Mouse (Mus musculus): ENCODE measurements around the gene Nup35.

The Nup35 gene

DNA sequence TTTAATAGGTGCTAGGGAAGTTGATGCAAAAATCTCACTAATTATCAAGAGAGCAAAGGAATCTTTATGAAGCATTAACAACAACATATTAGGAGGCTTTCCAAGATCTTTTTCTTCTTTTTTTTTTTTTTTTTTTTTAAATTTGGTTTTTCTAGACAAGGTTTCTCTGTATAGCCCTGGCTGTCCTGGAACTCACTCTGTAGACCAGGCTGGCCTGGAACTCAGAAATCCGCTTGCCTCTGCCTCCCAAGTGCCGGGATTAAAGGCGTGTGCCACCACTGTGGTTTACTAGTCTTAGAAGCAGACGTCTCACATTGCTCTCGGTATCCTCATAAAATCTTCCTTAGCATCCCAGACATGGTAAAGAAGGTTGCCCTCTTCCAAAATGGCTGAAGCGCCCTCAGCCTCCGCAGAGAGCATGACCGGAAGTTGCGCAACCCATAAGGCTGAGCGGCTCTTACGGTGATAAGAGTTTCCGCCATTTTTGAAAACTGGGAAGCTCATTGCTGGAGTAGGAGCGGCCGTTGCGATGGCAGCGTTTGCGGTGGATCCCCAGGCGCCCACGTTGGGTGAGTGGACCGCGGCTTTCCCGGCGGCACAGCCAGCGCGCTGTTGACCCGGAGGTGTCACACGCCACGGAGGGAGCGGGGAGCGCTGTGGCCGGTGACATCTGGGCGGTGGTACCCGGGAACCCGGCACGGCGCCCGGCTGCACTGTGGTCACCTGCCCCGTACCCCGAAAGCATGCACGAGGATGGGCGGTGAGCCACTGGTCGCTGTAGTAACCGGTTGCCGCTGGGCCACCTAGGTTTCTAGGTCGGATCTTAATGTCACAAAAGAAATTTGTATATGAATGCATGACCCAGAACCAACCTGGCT is 21.6 kb downstream of the Nup35 start:
- peak; percentile 80 for DNase-seq (ENCODE audit: low spot score)

DNA sequence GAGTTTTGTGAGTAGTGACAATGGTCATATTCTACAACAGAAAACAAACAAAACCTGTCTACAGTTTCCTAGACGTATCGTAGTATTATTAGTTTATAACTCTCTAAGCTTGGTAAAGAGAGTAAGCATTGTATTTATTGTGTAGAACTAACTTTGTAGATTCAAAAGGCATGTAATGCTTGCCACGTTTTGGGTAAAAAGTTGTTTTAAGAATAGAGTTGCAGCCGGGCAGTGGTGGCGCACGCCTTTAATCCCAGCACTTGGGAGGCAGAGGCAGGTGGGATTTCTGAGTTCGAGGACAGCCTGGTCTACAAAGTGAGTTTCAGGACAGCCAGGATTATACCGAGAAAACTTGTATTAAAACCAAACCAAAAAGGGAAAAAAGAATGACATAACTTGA is 22.4 kb downstream of the Nup35 start:
- no peak for DNase-seq (ENCODE audit: low spot score)

GRCm38 (mm10) chr2:80639864-80640263 is 22.8 kb downstream of the Nup35 start:
- DNase-seq (ENCODE audit: low spot score), result no peak

GRCm38 (mm10) chr2:80661414-80661813 is 44.4 kb downstream of the Nup35 start:
- no peak for DNase-seq (ENCODE audit: low spot score)

GRCm38 (mm10) chr2:80662682-80663081 is 45.6 kb downstream of the Nup35 start:
- DNase-seq (ENCODE audit: low spot score), result no peak

GRCm38 (mm10) chr2:80667396-80667964 is 50.4 kb downstream of the Nup35 start:
- no peak for DNase-seq (ENCODE audit: low spot score)

GRCm38 (mm10) chr2:80669868-80670666 is 53.0 kb downstream of the Nup35 start:
- no peak for DNase-seq (ENCODE audit: low spot score)

DNA sequence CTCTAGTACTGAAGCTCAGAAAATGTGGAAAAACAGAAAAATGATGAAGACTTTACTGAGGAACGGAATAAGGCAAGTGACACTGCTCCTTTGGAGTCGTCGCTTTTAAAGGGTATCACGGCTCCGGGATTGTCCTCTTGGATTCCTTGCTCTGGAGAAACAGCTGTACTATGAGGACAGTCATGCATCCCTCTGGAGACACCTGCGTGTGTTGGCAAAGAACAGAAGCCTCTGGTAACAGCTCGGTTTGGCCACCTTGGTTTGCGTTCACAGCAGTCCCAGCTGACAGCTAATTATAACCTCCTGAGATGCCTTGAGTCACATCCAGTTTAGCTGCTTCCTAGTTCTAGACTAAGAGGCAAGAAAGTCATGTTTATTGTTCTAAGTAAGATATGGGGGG is 61.8 kb downstream of the Nup35 start:
- no peak for DNase-seq (ENCODE audit: low spot score)

DNA sequence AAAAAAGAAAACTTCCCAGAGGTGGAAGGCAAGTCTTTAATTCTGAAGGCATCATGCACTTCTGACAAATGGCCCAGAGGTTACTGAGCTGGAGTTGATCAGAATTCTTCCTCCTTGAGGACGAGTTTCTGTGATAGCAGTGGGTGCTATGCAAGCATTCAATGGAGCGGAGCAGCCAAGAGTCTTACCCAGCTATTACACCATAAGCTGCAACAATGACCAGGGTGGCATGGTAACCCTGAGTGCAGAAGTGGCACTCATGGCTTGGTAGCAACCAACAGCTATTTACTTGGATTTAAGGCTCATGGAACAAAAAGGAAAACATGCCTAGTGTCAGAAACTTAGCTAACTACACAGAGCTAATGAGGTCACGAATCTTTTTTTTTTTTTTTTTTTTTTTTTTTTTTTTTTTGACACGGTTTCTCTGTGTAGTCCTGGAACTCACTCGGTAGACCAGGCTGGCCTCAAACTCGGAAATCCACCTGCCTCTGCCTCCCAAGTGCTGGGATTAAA is 66.7 kb downstream of the Nup35 start:
- no peak for DNase-seq (ENCODE audit: low spot score)

DNA sequence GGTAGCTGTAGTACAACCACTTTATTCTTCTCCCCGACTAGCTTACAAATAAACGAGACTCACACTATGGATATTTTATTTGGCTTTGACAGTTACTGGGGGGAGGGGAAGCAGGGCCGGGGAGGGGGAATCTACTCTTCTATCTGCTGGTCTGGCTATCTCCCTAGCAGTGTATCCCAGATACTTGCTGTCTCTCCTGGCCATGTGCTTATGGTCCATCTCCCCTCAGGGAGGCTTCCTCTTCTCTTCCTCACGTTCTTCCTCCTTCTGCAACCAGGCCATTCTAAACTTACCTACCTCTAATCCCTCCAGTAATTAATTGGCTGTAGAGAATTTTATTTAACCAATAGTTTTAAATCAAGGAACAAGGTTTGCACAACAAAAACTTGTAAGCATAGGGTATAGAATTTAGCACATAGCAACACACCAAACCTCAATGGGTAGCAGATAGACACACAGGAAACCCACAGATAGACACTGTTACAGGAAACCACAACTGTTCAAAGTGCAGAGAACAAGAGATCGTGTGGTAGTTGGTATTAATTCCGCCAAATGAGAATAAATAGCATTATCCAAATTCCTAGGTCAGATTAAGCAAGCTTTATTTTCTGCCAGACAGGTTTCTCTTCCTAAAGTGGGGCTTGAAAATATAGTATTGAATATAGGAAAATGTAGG is 67.5 kb downstream of the Nup35 start:
- DNase-seq (ENCODE audit: low spot score), result peak; percentile 20

- DNase-seq (ENCODE audit: low spot score), result no peak
These were observed 71.2 kb downstream of the Nup35 start for GRCm38 (mm10) chr2:80688261-80688660.

- no peak for DNase-seq (ENCODE audit: low spot score)
These were observed 90.4 kb downstream of the Nup35 start for GRCm38 (mm10) chr2:80707429-80707828.
